Mouse (Mus musculus): ENCODE measurements at regions not wholly inside any gene's neighbourhood (a gene's known extent, or its start where the extent isn't known, plus 50 kb on each side); places are given as distances from the start of the nearest gene placed in this dataset.

GRCm38 (mm10) chr11:26961336-26961980 is 367.7 kb upstream of the Vrk2 start:
- ATAC-seq (replicated peaks; ENCODE audit: low FRiP score, low TSS enrichment, low read depth), result peak; percentile 94
- no peak overlapping the region for H3K9ac ChIP-seq (ENCODE audit: low read length)
- H3K27me3 ChIP-seq (replicated peaks; ENCODE audit: control insufficient read depth, insufficient read depth, low read length), result no peaks in the 10 kb centered on the region
- WGBS, result 8% methylated on average over 5 of the region's 5 CpGs
- no peak overlapping the region for H3K4me3 ChIP-seq (ENCODE audit: low read depth, low read length)
- H3K27ac ChIP-seq (ENCODE audit: low read depth), result no peak overlapping the region
- peak; percentile 95 for DNase-seq (ENCODE audit: low spot score)
- H3K36me3 ChIP-seq (ENCODE audit: control insufficient read depth, insufficient read depth, low read length), result no peaks in the 10 kb centered on the region
- H3K4me2 ChIP-seq (ENCODE audit: low read length), result peak overlapping the region; percentile 31; the same call in 1 of the 2 replicates
- no peaks in the 10 kb centered on the region for H3K9me3 ChIP-seq (ENCODE audit: control insufficient read depth, low read length)
- H3K4me1 ChIP-seq (replicated peaks; ENCODE audit: control insufficient read depth, insufficient read depth, low read length), result no peaks in the 10 kb centered on the region; the same call in 1 of the 2 replicates

GRCm38 (mm10) chr11:26956153-26956552 is 362.4 kb upstream of the Vrk2 start:
- no peak overlapping the region for H3K4me3 ChIP-seq (ENCODE audit: low read depth, low read length)
- 58% methylated on average over 3 of the region's 3 CpGs for WGBS
- H3K9ac ChIP-seq (ENCODE audit: low read length), result no peak overlapping the region
- no peak overlapping the region for H3K4me2 ChIP-seq (ENCODE audit: low read length)
- H3K27ac ChIP-seq (ENCODE audit: low read depth), result no peak overlapping the region
- ATAC-seq (replicated peaks; ENCODE audit: low FRiP score, low TSS enrichment, low read depth), result no peak
- no peak for DNase-seq (ENCODE audit: low spot score)
- no peaks in the 10 kb centered on the region for H3K27me3 ChIP-seq (replicated peaks; ENCODE audit: control insufficient read depth, insufficient read depth, low read length)
- no peaks in the 10 kb centered on the region for H3K36me3 ChIP-seq (ENCODE audit: control insufficient read depth, insufficient read depth, low read length)
- H3K9me3 ChIP-seq (ENCODE audit: control insufficient read depth, low read length), result no peaks in the 10 kb centered on the region
- H3K4me1 ChIP-seq (replicated peaks; ENCODE audit: control insufficient read depth, insufficient read depth, low read length), result no peaks in the 10 kb centered on the region

GRCm38 (mm10) chr11:26931766-26932165 is 338.0 kb upstream of the Vrk2 start:
- no peak overlapping the region for H3K4me3 ChIP-seq (ENCODE audit: low read depth, low read length)
- ATAC-seq (replicated peaks; ENCODE audit: low FRiP score, low TSS enrichment, low read depth) (no peak), DNase-seq (ENCODE audit: low spot score) (no peak)
- no peaks in the 10 kb centered on the region for H3K4me1 ChIP-seq (replicated peaks; ENCODE audit: control insufficient read depth, insufficient read depth, low read length)
- H3K27ac ChIP-seq (ENCODE audit: low read depth), result no peak overlapping the region
- no peaks in the 10 kb centered on the region for H3K9me3 ChIP-seq (ENCODE audit: control insufficient read depth, low read length)
- 42% methylated on average over 3 of the region's 3 CpGs for WGBS
- no peaks in the 10 kb centered on the region for H3K27me3 ChIP-seq (replicated peaks; ENCODE audit: control insufficient read depth, insufficient read depth, low read length)
- H3K4me2 ChIP-seq (ENCODE audit: low read length), result no peak overlapping the region
- no peaks in the 10 kb centered on the region for H3K36me3 ChIP-seq (ENCODE audit: control insufficient read depth, insufficient read depth, low read length)
- H3K9ac ChIP-seq (ENCODE audit: low read length), result no peak overlapping the region

- no peaks in the 10 kb centered on the region for H3K4me1 ChIP-seq (replicated peaks; ENCODE audit: control insufficient read depth, insufficient read depth, low read length)
- no peak overlapping the region for H3K4me2 ChIP-seq (ENCODE audit: low read length)
- H3K27me3 ChIP-seq (replicated peaks; ENCODE audit: control insufficient read depth, insufficient read depth, low read length), result no peaks in the 10 kb centered on the region
- no peak for DNase-seq (ENCODE audit: low spot score)
- no peaks in the 10 kb centered on the region for H3K9me3 ChIP-seq (ENCODE audit: control insufficient read depth, low read length)
- H3K27ac ChIP-seq (ENCODE audit: low read depth), result no peak overlapping the region
- H3K4me3 ChIP-seq (ENCODE audit: low read depth, low read length), result no peak overlapping the region
- no peaks in the 10 kb centered on the region for H3K36me3 ChIP-seq (ENCODE audit: control insufficient read depth, insufficient read depth, low read length)
- H3K9ac ChIP-seq (ENCODE audit: low read length), result no peak overlapping the region
- WGBS, result 66% methylated on average over 3 of the region's 3 CpGs
- ATAC-seq (replicated peaks; ENCODE audit: low FRiP score, low TSS enrichment, low read depth), result no peak
Observed at GRCm38 (mm10) chr11:26907099-26907498, 313.3 kb upstream of the Vrk2 start.

- 61% methylated on average over 6 of the region's 6 CpGs for WGBS
- Histone ChIP-seq H3K4me3 (ENCODE audit: low read depth, low read length) (no peak overlapping the region), H3K27ac (ENCODE audit: low read depth) (no peak overlapping the region), H3K9me3 (ENCODE audit: control insufficient read depth, low read length) (no peaks in the 10 kb centered on the region), H3K27me3 (replicated peaks; ENCODE audit: control insufficient read depth, insufficient read depth, low read length) (no peaks in the 10 kb centered on the region), H3K4me2 (ENCODE audit: low read length) (no peak overlapping the region), H3K36me3 (ENCODE audit: control insufficient read depth, insufficient read depth, low read length) (no peaks in the 10 kb centered on the region), H3K4me1 (replicated peaks; ENCODE audit: control insufficient read depth, insufficient read depth, low read length) (no peaks in the 10 kb centered on the region), H3K9ac (ENCODE audit: low read length) (no peak overlapping the region)
- DNase-seq (ENCODE audit: low spot score), result no peak
- ATAC-seq (replicated peaks; ENCODE audit: low FRiP score, low TSS enrichment, low read depth), result no peak
Observed at GRCm38 (mm10) chr11:26881635-26882034, 287.8 kb upstream of the Vrk2 start.

Data from intestine, embryonic 14.5 days (tissue).